In genomic region chr11:97437745-97438144, GRCm38 (mm10) we compare ENCODE assay signal across 8 mouse cellular contexts. TPM values are rescaled to one million over a fixed set of nuclear protein-coding genes. Genes with fewer than 3 reads are reported as not detected.
DNase-seq lines count a peak whose midpoint lies in the region; ATAC-seq and TF ChIP-seq lines count a peak whose summit lies in the region.

No protein-coding gene starts in this region.

- no peak overlapping the region for H3K4me3 ChIP-seq in ES-E14 (ENCODE audit: insufficient read depth in 1 of 2, low read depth in 1 of 2, low read length in 2 of 2, poor library complexity in 1 of 2, severe bottlenecking in 1 of 2)
- no peak overlapping the region for H3K4me3 ChIP-seq in intestine, postnatal 0 days (ENCODE audit: low read depth, low read length)
- no peak overlapping the region for H3K4me3 ChIP-seq in liver, postnatal 0 days (ENCODE audit: low read depth, low read length)
- H3K4me3 ChIP-seq in stomach, postnatal 0 days (ENCODE audit: low read depth, low read length) = no peak overlapping the region

- no peak for DNase-seq in ES-E14 (ENCODE audit: low read depth, low spot score)
- peak; percentile 37 to 57 for DNase-seq in adrenal gland, adult 18-20 months (ENCODE audit: low spot score in 2 of 2)
- DNase-seq in gastrocnemius, postnatal 25 days = peak; percentile 79
- DNase-seq in liver, postnatal 0 days = peak; percentile 63
- DNase-seq in stomach, postnatal 0 days (ENCODE audit: low spot score) = peak; percentile 70
- no peak for DNase-seq in thymus, postnatal 14 days

- peaks cover 25 to 55% of the 10 kb centered on the region in 2 experiments for H3K4me1 ChIP-seq in ES-E14 (ENCODE audit: control insufficient read depth in 2 of 2, insufficient read depth in 2 of 2, low read length in 2 of 2, poor library complexity in 1 of 2)
- peaks cover 12% of the 10 kb centered on the region for H3K4me1 ChIP-seq in intestine, postnatal 0 days (replicated peaks; ENCODE audit: control insufficient read depth, insufficient read depth, low read length)
- H3K4me1 ChIP-seq in liver, postnatal 0 days (ENCODE audit: insufficient read depth) = peaks cover 72% of the 10 kb centered on the region
- H3K4me1 ChIP-seq in stomach, postnatal 0 days (replicated peaks; ENCODE audit: control insufficient read depth, insufficient read depth) = peaks cover 28% of the 10 kb centered on the region; the same call in 1 of the 2 replicates

- no peaks in the 10 kb centered on the region for H3K27me3 ChIP-seq in intestine, postnatal 0 days (replicated peaks; ENCODE audit: control insufficient read depth, insufficient read depth, low read length)
- no peaks in the 10 kb centered on the region for H3K27me3 ChIP-seq in liver, postnatal 0 days (ENCODE audit: insufficient read depth, low read length)
- no peaks in the 10 kb centered on the region for H3K27me3 ChIP-seq in stomach, postnatal 0 days (ENCODE audit: control insufficient read depth, insufficient read depth, low read length)

- no peaks in the 10 kb centered on the region for H3K36me3 ChIP-seq in ES-E14 (ENCODE audit: control insufficient read depth, insufficient read depth, low read length, poor library complexity, severe bottlenecking)
- H3K36me3 ChIP-seq in intestine, postnatal 0 days (ENCODE audit: control insufficient read depth, insufficient read depth) = no peaks in the 10 kb centered on the region; the same call in 1 of the 2 replicates
- H3K36me3 ChIP-seq in liver, postnatal 0 days (replicated peaks; ENCODE audit: insufficient read depth, low read length) = peaks cover 3% of the 10 kb centered on the region; the same call in 1 of the 2 replicates
- no peaks in the 10 kb centered on the region for H3K36me3 ChIP-seq in stomach, postnatal 0 days (ENCODE audit: control insufficient read depth, insufficient read depth, low read length)

- in situ Hi-C loops in ES-E14 (cut with MboI; ENCODE audit: low sequenced_read_pairs in 2 of 2, unreplicated experiment in 2 of 2) = no loop called here

- TF ChIP-seq CTCF in intestine, postnatal 0 days (IDR thresholded peaks at IDR 0.05; ENCODE audit: low read depth) = no peak
- TF ChIP-seq CTCF in liver, postnatal 0 days (IDR thresholded peaks at IDR 0.05; ENCODE audit: low read depth) = no peak
- no peak for TF ChIP-seq CTCF in stomach, postnatal 0 days (IDR thresholded peaks at IDR 0.05; ENCODE audit: low read depth)

- 8% methylated on average over 5 of the region's 5 CpGs for WGBS in intestine, postnatal 0 days
- 41% methylated on average over 5 of the region's 5 CpGs for WGBS in liver, postnatal 0 days (ENCODE audit: insufficient replicate concordance)
- 10% methylated on average over 5 of the region's 5 CpGs for WGBS in stomach, postnatal 0 days

- peak overlapping the region; percentile 32 for H3K4me2 ChIP-seq in intestine, postnatal 0 days (replicated peaks; ENCODE audit: low read depth)
- H3K4me2 ChIP-seq in liver, postnatal 0 days (ENCODE audit: low read depth, low read length) = no peak overlapping the region
- H3K4me2 ChIP-seq in stomach, postnatal 0 days (replicated peaks; ENCODE audit: low read depth) = 0 out of 2 replicates have a peak overlapping the region, but pooled peaks have one; percentile 14

- H3K9ac ChIP-seq in ES-E14 (ENCODE audit: insufficient read depth, low read depth, low read length, poor library complexity, severe bottlenecking) = peak overlapping the region; percentile 33; the same call in 1 of the 2 replicates
- 0 out of 2 replicates have a peak overlapping the region, but pooled peaks have one; percentile 11 for H3K9ac ChIP-seq in intestine, postnatal 0 days (ENCODE audit: low read depth, low read length)
- H3K9ac ChIP-seq in liver, postnatal 0 days (replicated peaks) = no peak overlapping the region
- H3K9ac ChIP-seq in stomach, postnatal 0 days (ENCODE audit: low read length) = no peak overlapping the region

- peak overlapping the region; percentile 37; the same call in 1 of the 2 replicates for H3K27ac ChIP-seq in ES-E14 (ENCODE audit: insufficient read depth, low read depth, low read length, poor library complexity, severe bottlenecking)
- H3K27ac ChIP-seq in intestine, postnatal 0 days (ENCODE audit: low read depth, low read length) = peak overlapping the region; percentile 79
- peak overlapping the region; percentile 85 for H3K27ac ChIP-seq in liver, postnatal 0 days (ENCODE audit: low read depth)
- H3K27ac ChIP-seq in stomach, postnatal 0 days (replicated peaks) = peak overlapping the region; percentile 91

- no peak for ATAC-seq in intestine, postnatal 0 days
- ATAC-seq in liver, postnatal 0 days = no peak
- ATAC-seq in stomach, postnatal 0 days (ENCODE audit: low FRiP score, low TSS enrichment) = no peak; the same call in 1 of the 2 replicates
- ATAC-seq in activated CD4-positive, CD25-positive, alpha-beta regulatory T cell, adult 4 months = no peak

- TF ChIP-seq EP300 in liver, postnatal 0 days (IDR thresholded peaks at IDR 0.05; ENCODE audit: low read depth) = no peak
- TF ChIP-seq EP300 in stomach, postnatal 0 days (optimal IDR thresholded peaks at IDR 0.05) = peak; percentile 30

- no peaks in the 10 kb centered on the region for H3K9me3 ChIP-seq in ES-E14 (ENCODE audit: control insufficient read depth, insufficient read depth, low read depth, low read length)
- H3K9me3 ChIP-seq in intestine, postnatal 0 days (ENCODE audit: control insufficient read depth) = no peaks in the 10 kb centered on the region
- no peaks in the 10 kb centered on the region for H3K9me3 ChIP-seq in liver, postnatal 0 days (ENCODE audit: low read length)
- no peaks in the 10 kb centered on the region for H3K9me3 ChIP-seq in stomach, postnatal 0 days (ENCODE audit: control insufficient read depth, low read length)

TF ChIP-seq in ES-E14, 5 proteins besides CTCF, POLR2A, EP300 and RAD21:
- TF ChIP-seq ZC3H11A (IDR thresholded peaks at IDR 0.05; ENCODE audit: borderline replicate concordance, low read depth, low read length) (no peak), CHD2 (IDR thresholded peaks at IDR 0.05; ENCODE audit: low read depth, low read length) (peak; percentile 55; the same call in 1 of the 2 replicates), HCFC1 (IDR thresholded peaks at IDR 0.05; ENCODE audit: borderline replicate concordance, insufficient read depth, low read length) (no peak), MAFK (IDR thresholded peaks at IDR 0.05; ENCODE audit: insufficient read depth, low read depth, low read length) (peak; percentile 78; the same call in 1 of the 2 replicates)
TF ChIP-seq in ES-E14: peak in this region for 2.

RNA-seq across cellular contexts. Expression of gene Arhgap23, which starts 22.4 kb away (rescaled TPM):
- total RNA-seq in ES-E14 (2012; rRNA removed) = 22.6 and 26.3 TPM in 2 replicates
- 10 to 100 TPM; 22.1 to 25.4 TPM for total RNA-seq in adrenal gland, adult 18-20 months (2021)
- 1 to 10 TPM; 6.5 to 7.1 TPM for total RNA-seq in gastrocnemius, postnatal 25 days (2021)
- 3.5 and 4.6 TPM in 2 replicates for polyA plus RNA-seq in intestine, postnatal 0 days (2015; fragmentation: Nextera tagmentation; extraction: Ambion mirVana)
- 5.6 and 5.7 TPM in 2 replicates for polyA plus RNA-seq in liver, postnatal 0 days (2015; fragmentation: Nextera tagmentation; extraction: Ambion mirVana)
- 4.3 and 4.6 TPM in 2 replicates for polyA plus RNA-seq in stomach, postnatal 0 days (2015; fragmentation: Nextera tagmentation; extraction: Ambion mirVana)
- not detected for polyA plus RNA-seq in activated CD4-positive, CD25-positive, alpha-beta regulatory T cell, adult 4 months (2017; shearing (Covaris generic))

Comparison
In these comparisons a context has a peak if more than half of its experiments do, and no peak if none do; other contexts are left out.
1. DNase-seq: peak in adrenal gland, adult 18-20 months (2 of 2), gastrocnemius, postnatal 25 days (single experiment), liver, postnatal 0 days (single experiment) and stomach, postnatal 0 days (single experiment); none in ES-E14 (single experiment) and thymus, postnatal 14 days (single experiment).
2. H3K27ac ChIP-seq: peak in every context shown above with its lines; median percentile 91 in stomach, postnatal 0 days; 85 in liver, postnatal 0 days; 79 in intestine, postnatal 0 days; 37 in ES-E14.
3. H3K9ac ChIP-seq: peak in ES-E14 (single experiment) and intestine, postnatal 0 days (single experiment); none in liver, postnatal 0 days (single experiment) and stomach, postnatal 0 days (single experiment).